Mouse (Mus musculus) liver, adult 2 months (tissue): ENCODE data around the gene AK157302. TPM values are rescaled to one million over a fixed set of nuclear protein-coding genes. Genes with fewer than 3 reads are reported as not detected.
A peak's percentile ranks its signal among the peaks of the same experiment; 100 is the strongest.

ENCODE experiments used
- DNase-seq: peaks from one replicate; pipeline ENCODE4 v3.0.0-alpha.2; 2011; ENCODE audit warnings: low read depth, low spot score; ENCODE audit errors: extremely low read depth
- H3K27ac ChIP-seq: fragments of 200-500 bp; replicated peaks from 2 replicates; pipeline ENCODE4 v1.5.1; 2012; ENCODE audit warnings: low read depth, mild to moderate bottlenecking, control low read depth, inconsistent platforms, low read length; ENCODE audit not compliant: insufficient read depth
- H3K27me3 ChIP-seq: fragments of 200-500 bp; 2 replicates; pipeline ENCODE4 v1.6.1; 2012; ENCODE audit warnings: mild to moderate bottlenecking, moderate library complexity, low read length, inconsistent platforms; ENCODE audit not compliant: control insufficient read depth, insufficient read depth
- H3K36me3 ChIP-seq: fragments of 200-500 bp; 2 replicates; pipeline ENCODE4 v1.6.1; 2012; ENCODE audit warnings: low read length, inconsistent platforms; ENCODE audit not compliant: control insufficient read depth, insufficient read depth
- H3K4me1 ChIP-seq: fragments of 200-500 bp; 2 replicates; pipeline ENCODE4 v1.6.1; 2011; ENCODE audit warnings: low read length; ENCODE audit not compliant: control insufficient read depth, insufficient read depth
- H3K4me3 ChIP-seq: fragments of 200-500 bp; 2 replicates; pipeline ENCODE4 v1.5.1; 2011; ENCODE audit warnings: low read depth, mild to moderate bottlenecking, control low read depth, low read length, moderate library complexity; ENCODE audit not compliant: insufficient read depth
- H3K79me2 ChIP-seq: fragments of 200-500 bp; 2 replicates; pipeline ENCODE4 v1.6.1; 2012; ENCODE audit warnings: inconsistent platforms, mild to moderate bottlenecking, low read length, moderate library complexity; ENCODE audit not compliant: control insufficient read depth, insufficient read depth
- H3K9ac ChIP-seq: fragments of 200-500 bp; 2 replicates; pipeline ENCODE4 v1.6.1; 2012; ENCODE audit warnings: low read depth, mild to moderate bottlenecking, control low read depth, inconsistent platforms, low read length
- CTCF ChIP-seq: fragments of 200-500 bp; IDR thresholded peaks from 2 replicates; pipeline ENCODE4 v1.5.1; 2011; ENCODE audit warnings: low read depth, low read length, control low read depth
- POLR2A ChIP-seq: fragments of 200-500 bp; IDR thresholded peaks from 2 replicates; pipeline ENCODE4 v1.6.1; 2011; ENCODE audit warnings: low read length, control low read depth; ENCODE audit not compliant: insufficient read depth; ENCODE audit errors: extremely low read depth
- WGBS: fragments of 180-500 bp; shearing (Covaris S2); methylation state at CpG from one replicate; pipeline ENCODE4 v1.1.7; 2018; 5-methylcytosine and 5-hydroxymethylcytosine counted together
- polyA plus RNA-seq: library from polyadenylated mRNA; depleted of rRNA; stranded (reverse); fragments of >200 nt; gene quantifications from 2 replicates; pipeline ENCODE4 v1.2.3, GENCODE M21; 2012; rRNA removed
- total RNA-seq: library from RNA; depleted of rRNA; stranded (reverse); fragments of >200 nt; gene quantifications from 2 replicates; pipeline ENCODE4 v1.2.3, GENCODE M21; 2014; rRNA removed

AK157302 gene
- total and polyA plus RNA-seq, 2 experiments = 0.28 TPM; not detected in 1

DNA sequence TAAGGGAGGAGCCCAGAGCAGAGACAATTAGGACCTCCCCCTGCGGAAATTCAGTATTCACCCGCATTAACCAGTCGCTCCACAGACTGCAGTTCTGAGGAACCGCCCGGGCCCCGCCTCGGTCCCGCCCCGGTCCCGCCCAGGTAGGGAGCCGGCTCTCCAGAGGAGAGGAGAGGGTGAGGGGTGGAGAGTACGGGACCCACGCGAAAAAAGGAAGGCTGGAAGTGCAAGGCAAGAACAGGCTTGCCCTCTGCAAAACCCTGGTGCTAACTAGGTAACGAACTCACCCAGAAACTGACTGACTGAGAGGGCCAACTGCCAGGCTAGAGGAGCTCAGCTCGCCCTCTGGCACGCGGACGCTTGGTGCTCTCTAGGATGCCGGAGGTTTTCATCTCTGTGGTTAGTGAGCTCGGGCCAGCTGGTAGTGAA, 11.2 kb downstream of the AK157302 start:
- no peaks in the 10 kb centered on the region for H3K79me2 ChIP-seq
- no peaks in the 10 kb centered on the region for H3K36me3 ChIP-seq
- H3K27me3 ChIP-seq = no peaks in the 10 kb centered on the region
- TF ChIP-seq POLR2A (0 out of 2 replicates have a peak, but pooled peaks have one; percentile 42), CTCF (no peak)
- peak overlapping the region; percentile 90 for H3K4me3 ChIP-seq
- peak overlapping the region; percentile 76 for H3K9ac ChIP-seq
- peak; percentile 82 for DNase-seq
- WGBS = under 1% methylated on average over 21 of the region's 21 CpGs
- H3K27ac ChIP-seq = peak overlapping the region; percentile 86
- peaks cover 1% of the 10 kb centered on the region; the same call in 1 of the 2 replicates for H3K4me1 ChIP-seq

DNA sequence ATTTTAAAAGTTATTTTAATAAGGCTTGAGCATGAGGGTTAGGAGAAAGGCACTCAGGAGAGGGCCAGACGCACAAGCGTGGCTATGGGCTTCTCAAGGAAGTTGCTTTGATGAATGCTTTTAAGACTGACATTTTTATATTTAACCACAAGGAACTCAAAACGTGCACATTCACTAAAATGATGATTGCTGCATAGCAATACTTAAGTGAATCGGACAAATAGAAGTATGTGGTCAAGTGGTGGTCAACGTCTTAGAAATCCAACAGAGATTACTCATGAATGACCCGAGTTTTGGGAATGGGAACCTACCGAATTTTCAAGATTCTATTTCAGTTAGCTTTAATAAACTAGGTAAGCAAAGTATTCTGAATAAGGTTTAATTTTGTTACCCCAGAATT, 35.1 kb downstream of the AK157302 start:
- Histone ChIP-seq H3K4me3 (peak overlapping the region; percentile 4; the same call in 1 of the 2 replicates), H3K27ac (no peak overlapping the region), H3K4me1 (peaks cover 2% of the 10 kb centered on the region; the same call in 1 of the 2 replicates), H3K36me3 (peaks cover 12% of the 10 kb centered on the region), H3K9ac (no peak overlapping the region), H3K27me3 (no peaks in the 10 kb centered on the region), H3K79me2 (0 out of 2 replicates have a peak, but pooled peaks cover 2% of the 10 kb centered on the region)
- WGBS = 48% methylated on average over 7 of the region's 7 CpGs
- TF ChIP-seq POLR2A (no peak), CTCF (no peak)
- peak; percentile 9 for DNase-seq

GRCm38 (mm10) chr13:21530781-21531201, 35.8 kb downstream of the AK157302 start, which contains the start of gene Zkscan8:
Zkscan8 (minus strand) TSS chr13:21531120.
- H3K9ac ChIP-seq = peak within 1 kb of the TSS; percentile 100
- WGBS = 1% methylated on average over 39 of the region's 39 CpGs
- peak; percentile 82 for DNase-seq
- H3K4me3 ChIP-seq = peak within 1 kb of the TSS; percentile 98
- H3K27me3 ChIP-seq = no peaks in the 10 kb centered on the region
- TF ChIP-seq CTCF (0 out of 2 replicates have a peak, but pooled peaks have one; percentile 0), POLR2A (no peak)
- peak within 1 kb of the TSS; percentile 87 for H3K27ac ChIP-seq
- peaks cover 2% of the 10 kb centered on the region; the same call in 1 of the 2 replicates for H3K4me1 ChIP-seq
- H3K36me3 ChIP-seq = peaks cover 8% of the 10 kb centered on the region
- H3K79me2 ChIP-seq = 0 out of 2 replicates have a peak, but pooled peaks cover 2% of the 10 kb centered on the region

DNA sequence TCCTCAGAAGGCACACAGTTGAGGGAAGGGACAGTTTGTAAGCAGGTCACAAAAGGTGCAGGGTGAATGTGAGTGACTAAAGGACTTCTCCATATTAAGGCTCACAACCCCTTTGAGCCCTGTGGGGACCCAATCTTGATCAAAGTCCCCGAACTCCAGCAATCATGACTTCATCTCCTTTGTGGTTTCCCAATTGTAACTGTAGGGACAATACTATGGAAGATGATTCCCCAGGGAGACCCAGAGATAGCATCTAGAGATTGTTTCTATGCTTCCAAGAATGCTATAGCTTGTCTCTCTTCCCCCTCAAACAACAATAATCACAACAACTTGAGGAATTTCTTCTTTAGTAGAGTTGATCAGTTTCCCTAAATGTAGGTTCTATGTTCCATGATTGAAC, 47.7 kb downstream of the AK157302 start, which contains the start of gene Olfr1366:
TSS of gene Olfr1366 (minus strand) at position 101 of the 400 bp plus-strand sequence.
- Histone ChIP-seq H3K79me2 (no peaks in the 10 kb centered on the region), H3K4me3 (no peak within 1 kb of the TSS), H3K27ac (no peak within 1 kb of the TSS), H3K9ac (no peak within 1 kb of the TSS), H3K36me3 (no peaks in the 10 kb centered on the region), H3K4me1 (no peaks in the 10 kb centered on the region), H3K27me3 (no peaks in the 10 kb centered on the region)
- WGBS = 63% methylated on average over 1 of the region's 1 CpGs
- no peak for DNase-seq
- TF ChIP-seq CTCF = no peak
- TF ChIP-seq POLR2A = no peak

Other genes starting within 250 kb of the AK157302 start
- gene Gpx5, start 202.5 kb upstream of the AK157302 start, total RNA-seq = not detected in 2 replicates
- gene Gpx5, start 202.5 kb upstream of the AK157302 start, polyA plus RNA-seq = not detected in 2 replicates
- 0.27 and 1.0 TPM in 2 replicates for gene Gpx6, start 183.1 kb upstream of the AK157302 start, total RNA-seq
- 0.55 and 0.70 TPM in 2 replicates for gene Gpx6, start 183.1 kb upstream of the AK157302 start, polyA plus RNA-seq
- gene Olfr1367, start 148.3 kb upstream of the AK157302 start, total RNA-seq = not detected in 2 replicates
- gene Olfr1367, start 148.3 kb upstream of the AK157302 start, polyA plus RNA-seq = not detected in 2 replicates
- 5.4 and 6.0 TPM in 2 replicates for gene Zscan12, start 132.4 kb upstream of the AK157302 start, total RNA-seq
- 1.0 and 1.2 TPM in 2 replicates for gene Zscan12, start 132.4 kb upstream of the AK157302 start, polyA plus RNA-seq
- 31.6 and 33.1 TPM in 2 replicates for gene Zkscan3, start 92.5 kb upstream of the AK157302 start, total RNA-seq
- 10.9 and 14.5 TPM in 2 replicates for gene Zkscan3, start 92.5 kb upstream of the AK157302 start, polyA plus RNA-seq
- 0.60 and 0.83 TPM in 2 replicates for gene Pgbd1, start 54.2 kb upstream of the AK157302 start, total RNA-seq
- gene Pgbd1, start 54.2 kb upstream of the AK157302 start, polyA plus RNA-seq = 0.20 and 0.26 TPM in 2 replicates
- gene Zscan26, start 41.5 kb upstream of the AK157302 start, total RNA-seq = 30.8 and 33.4 TPM in 2 replicates
- gene Zscan26, start 41.5 kb upstream of the AK157302 start, polyA plus RNA-seq = 7.5 and 12.1 TPM in 2 replicates
- 0.27 and 0.55 TPM in 2 replicates for gene Nkapl, start 26.7 kb upstream of the AK157302 start, total RNA-seq
- gene Nkapl, start 26.7 kb upstream of the AK157302 start, polyA plus RNA-seq = 0.13 and 0.29 TPM in 2 replicates
- 0.47 and 1.0 TPM in 2 replicates for gene Zkscan4, start 16.3 kb upstream of the AK157302 start, total RNA-seq
- gene Zkscan4, start 16.3 kb upstream of the AK157302 start, polyA plus RNA-seq = 0.09 and 0.29 TPM in 2 replicates
- gene Gm10065, start 15.8 kb upstream of the AK157302 start, total RNA-seq = not detected in 2 replicates
- gene Gm10065, start 15.8 kb upstream of the AK157302 start, polyA plus RNA-seq = not detected in 2 replicates
- gene Gm11273, start 6.2 kb downstream of the AK157302 start, total RNA-seq = 20.5 and 23.4 TPM in 2 replicates
- gene Gm11273, start 6.2 kb downstream of the AK157302 start, polyA plus RNA-seq = 26.0 and 26.2 TPM in 2 replicates
- gene Zkscan8, start 35.9 kb downstream of the AK157302 start, total RNA-seq = 4.7 and 5.3 TPM in 2 replicates
- 1.5 and 1.7 TPM in 2 replicates for gene Zkscan8, start 35.9 kb downstream of the AK157302 start, polyA plus RNA-seq
- gene Olfr1366, start 47.6 kb downstream of the AK157302 start, total RNA-seq = not detected in 2 replicates
- gene Olfr1366, start 47.6 kb downstream of the AK157302 start, polyA plus RNA-seq = not detected in 2 replicates
- gene Olfr1535, start 64.7 kb downstream of the AK157302 start, total RNA-seq = not detected in 2 replicates
- gene Olfr1535, start 64.7 kb downstream of the AK157302 start, polyA plus RNA-seq = not detected in 2 replicates
- gene Olfr1364, start 86.5 kb downstream of the AK157302 start, total RNA-seq = not detected in 2 replicates
- not detected in 2 replicates for gene Olfr1364, start 86.5 kb downstream of the AK157302 start, polyA plus RNA-seq
- not detected in 2 replicates for gene Olfr1362, start 118.8 kb downstream of the AK157302 start, total RNA-seq
- gene Olfr1362, start 118.8 kb downstream of the AK157302 start, polyA plus RNA-seq = not detected in 2 replicates
- gene Olfr11, start 147.3 kb downstream of the AK157302 start, total RNA-seq = not detected in 2 replicates
- not detected in 2 replicates for gene Olfr11, start 147.3 kb downstream of the AK157302 start, polyA plus RNA-seq
- gene Olfr1361, start 168.2 kb downstream of the AK157302 start, total RNA-seq = not detected in 2 replicates
- not detected in 2 replicates for gene Olfr1361, start 168.2 kb downstream of the AK157302 start, polyA plus RNA-seq
- not detected in 2 replicates for gene Olfr1360, start 182.2 kb downstream of the AK157302 start, total RNA-seq
- not detected in 2 replicates for gene Olfr1360, start 182.2 kb downstream of the AK157302 start, polyA plus RNA-seq
- not detected in 2 replicates for gene Olfr1359, start 202.9 kb downstream of the AK157302 start, total RNA-seq
- not detected in 2 replicates for gene Olfr1359, start 202.9 kb downstream of the AK157302 start, polyA plus RNA-seq
- gene Hist1h2bl, start 220.9 kb downstream of the AK157302 start, total RNA-seq = 1.4 and 1.5 TPM in 2 replicates
- 0.90 TPM in 1 of 2 replicates, not detected in the other for gene Hist1h2bl, start 220.9 kb downstream of the AK157302 start, polyA plus RNA-seq
- 8.9 and 10.2 TPM in 2 replicates for gene Hist1h2ai, start 221.2 kb downstream of the AK157302 start, total RNA-seq
- 0.64 and 1.6 TPM in 2 replicates for gene Hist1h2ai, start 221.2 kb downstream of the AK157302 start, polyA plus RNA-seq
- gene Hist1h3h, start 222.4 kb downstream of the AK157302 start, total RNA-seq = 24.2 and 48.6 TPM in 2 replicates
- gene Hist1h3h, start 222.4 kb downstream of the AK157302 start, polyA plus RNA-seq = 1.8 TPM in 1 of 2 replicates, not detected in the other
- gene Hist1h2bm, start 226.8 kb downstream of the AK157302 start, total RNA-seq = 2.8 and 7.2 TPM in 2 replicates
- gene Hist1h2bm, start 226.8 kb downstream of the AK157302 start, polyA plus RNA-seq = not detected in 2 replicates
- gene Hist1h4j, start 239.8 kb downstream of the AK157302 start, total RNA-seq = 21.5 and 24.9 TPM in 2 replicates
- 0.31 and 1.1 TPM in 2 replicates for gene Hist1h4j, start 239.8 kb downstream of the AK157302 start, polyA plus RNA-seq